Mouse (Mus musculus) Muller cell, postnatal 12 days (primary cell): ENCODE measurements around the gene Elmod1.
"Not testable (repeated sequence)": the region's sequence is repeated elsewhere in the genome, so short reads cannot be mapped to it uniquely, and the experiment has no call there.

Experiments
- DNase-seq: peaks from one replicate; pipeline ENCODE4 v3.0.0-alpha.2; 2015; ENCODE audit errors: inconsistent ontology term

The Elmod1 gene

DNA sequence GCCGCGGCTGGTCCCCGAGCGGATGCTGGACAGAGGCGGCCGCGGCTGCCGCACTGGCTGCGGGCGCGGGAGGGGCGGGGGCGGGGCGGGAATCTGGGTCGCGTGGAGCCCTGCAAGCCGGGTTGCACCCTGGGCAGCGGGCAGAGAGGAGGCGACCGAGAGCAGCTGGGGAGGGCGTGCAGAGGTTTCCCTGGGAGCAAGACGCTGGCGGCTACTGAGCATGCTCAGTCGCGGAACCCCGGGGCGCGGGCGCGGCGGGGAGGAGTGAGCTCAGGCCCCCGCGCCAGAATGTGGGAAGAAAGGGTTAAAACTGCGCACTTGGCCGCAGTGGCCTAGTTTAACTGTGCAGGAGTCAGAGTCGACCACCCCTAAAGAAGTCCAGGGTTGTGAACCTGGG is at the start of gene Elmod1:
Elmod1 (minus strand) TSS at position 180 of the 397 bp plus-strand sequence.
- peak; percentile 83 for DNase-seq

DNA sequence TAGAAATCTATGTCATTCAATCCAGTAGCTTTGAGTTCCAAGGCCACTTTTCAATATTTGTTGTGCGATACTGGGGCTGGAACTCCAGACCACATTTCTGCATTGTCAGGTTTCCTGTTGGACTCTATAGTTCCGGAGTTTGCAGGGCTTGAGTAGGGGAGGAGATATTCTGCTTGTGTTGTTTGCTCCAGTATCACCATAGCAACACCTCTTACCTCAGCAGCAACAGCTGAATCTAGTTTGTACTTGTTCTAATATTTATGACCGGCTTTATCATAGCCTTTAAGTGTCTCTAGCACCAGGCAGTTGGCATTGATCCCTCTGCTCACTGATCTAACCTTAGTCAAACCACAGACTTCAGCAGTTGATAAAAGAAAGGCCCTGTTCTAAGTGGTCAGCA is 47.7 kb upstream of the Elmod1 start:
- DNase-seq: no peak

DNA sequence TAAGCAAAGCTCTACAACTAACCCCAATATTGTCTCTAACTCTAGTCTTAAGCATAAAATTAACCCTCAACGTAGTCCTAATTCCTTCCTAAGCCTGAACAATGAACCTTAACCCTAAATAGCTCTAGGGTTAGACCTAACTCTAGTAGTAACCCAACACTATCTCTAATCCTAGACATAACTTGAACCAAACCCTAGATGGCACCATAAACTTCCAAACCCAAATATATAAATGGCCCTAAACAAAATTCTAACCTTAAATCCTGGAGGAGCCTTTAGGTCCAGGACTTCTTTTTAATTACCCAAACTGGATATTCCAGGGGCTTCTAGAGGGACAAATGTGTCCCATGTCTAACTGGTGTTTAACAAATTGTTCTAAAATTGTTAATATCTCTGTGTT is 19.4 kb upstream of the Elmod1 start:
- DNase-seq: no peak

DNA sequence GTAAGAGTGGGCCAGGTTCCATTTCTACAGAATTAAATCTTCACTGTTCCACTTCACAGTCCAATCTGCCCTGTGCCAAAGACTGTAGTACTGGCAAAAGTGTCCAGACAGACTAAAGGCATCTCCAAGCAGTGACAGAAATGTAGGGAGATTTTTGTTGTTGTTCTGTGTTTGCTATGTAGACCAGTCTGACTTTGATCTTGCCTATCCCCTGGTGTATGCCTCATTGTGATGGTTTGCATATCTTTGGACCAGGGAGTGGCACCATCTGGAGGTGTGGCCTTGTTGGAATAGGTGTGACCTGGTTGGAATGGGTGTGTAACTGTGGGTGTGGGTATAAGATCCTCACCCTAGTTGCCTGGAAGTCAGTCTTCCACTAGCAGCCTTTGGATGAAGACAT is 17.5 kb upstream of the Elmod1 start:
- not testable (repeated sequence) for DNase-seq

DNA sequence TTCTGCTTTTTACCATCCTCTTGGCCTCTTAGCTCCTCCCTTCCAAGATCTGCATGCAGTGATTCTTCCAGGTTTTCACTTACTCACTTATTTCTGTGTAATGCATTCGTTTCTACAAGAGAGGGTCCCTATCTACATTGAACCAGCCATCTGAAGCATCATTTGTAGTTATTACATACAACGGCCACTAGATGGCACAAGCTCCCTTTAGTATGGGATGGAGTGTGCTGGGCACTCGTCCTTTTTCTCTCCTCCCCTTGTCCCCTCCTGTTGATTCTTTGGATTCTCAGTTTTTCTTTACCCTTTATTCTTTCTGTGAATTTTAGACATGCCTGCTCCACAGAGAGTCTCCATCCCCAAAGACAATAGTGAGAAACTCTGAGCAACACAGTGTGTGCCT is 15.8 kb upstream of the Elmod1 start:
- peak; percentile 42 for DNase-seq

DNA sequence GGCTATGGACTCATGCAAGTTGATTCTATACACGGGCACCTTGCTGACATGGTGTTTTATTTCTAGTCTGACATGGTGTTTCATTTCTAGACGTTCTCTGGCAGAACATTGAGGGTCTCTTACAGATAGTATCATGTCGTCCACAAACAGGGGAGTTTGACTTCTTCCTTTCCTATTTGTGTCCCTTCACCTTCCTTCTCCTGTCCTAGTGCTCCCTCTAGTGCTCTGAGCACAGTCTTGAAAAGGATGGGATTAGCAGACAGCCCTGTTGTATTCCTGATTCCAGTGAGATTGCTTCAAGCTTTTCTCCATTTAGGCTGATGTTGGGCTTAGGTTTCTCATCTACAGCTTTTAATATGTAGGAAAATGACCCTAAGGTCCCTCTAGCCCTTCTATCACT is 11.9 kb upstream of the Elmod1 start:
- DNase-seq: peak; percentile 48

DNA sequence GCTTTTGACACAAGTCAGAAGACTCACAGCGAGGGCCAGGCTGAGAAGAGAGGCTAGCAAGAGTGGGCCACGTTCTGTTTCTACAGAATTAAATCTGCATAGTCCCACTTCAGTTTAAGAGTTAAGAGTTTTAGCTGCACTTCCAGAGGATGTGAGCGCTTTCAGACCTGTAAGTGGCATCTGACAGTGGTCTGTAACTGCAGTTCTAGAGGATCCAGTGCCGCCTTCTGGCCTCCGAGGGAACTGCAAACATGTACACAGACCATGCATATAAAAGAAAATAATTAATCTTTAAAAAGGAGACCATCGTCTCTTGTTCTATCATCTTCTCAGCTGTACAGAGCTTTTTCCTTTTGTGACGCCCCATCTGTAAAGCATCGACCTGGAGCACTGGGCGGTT is 9.8 kb upstream of the Elmod1 start:
- peak; percentile 38 for DNase-seq

DNA sequence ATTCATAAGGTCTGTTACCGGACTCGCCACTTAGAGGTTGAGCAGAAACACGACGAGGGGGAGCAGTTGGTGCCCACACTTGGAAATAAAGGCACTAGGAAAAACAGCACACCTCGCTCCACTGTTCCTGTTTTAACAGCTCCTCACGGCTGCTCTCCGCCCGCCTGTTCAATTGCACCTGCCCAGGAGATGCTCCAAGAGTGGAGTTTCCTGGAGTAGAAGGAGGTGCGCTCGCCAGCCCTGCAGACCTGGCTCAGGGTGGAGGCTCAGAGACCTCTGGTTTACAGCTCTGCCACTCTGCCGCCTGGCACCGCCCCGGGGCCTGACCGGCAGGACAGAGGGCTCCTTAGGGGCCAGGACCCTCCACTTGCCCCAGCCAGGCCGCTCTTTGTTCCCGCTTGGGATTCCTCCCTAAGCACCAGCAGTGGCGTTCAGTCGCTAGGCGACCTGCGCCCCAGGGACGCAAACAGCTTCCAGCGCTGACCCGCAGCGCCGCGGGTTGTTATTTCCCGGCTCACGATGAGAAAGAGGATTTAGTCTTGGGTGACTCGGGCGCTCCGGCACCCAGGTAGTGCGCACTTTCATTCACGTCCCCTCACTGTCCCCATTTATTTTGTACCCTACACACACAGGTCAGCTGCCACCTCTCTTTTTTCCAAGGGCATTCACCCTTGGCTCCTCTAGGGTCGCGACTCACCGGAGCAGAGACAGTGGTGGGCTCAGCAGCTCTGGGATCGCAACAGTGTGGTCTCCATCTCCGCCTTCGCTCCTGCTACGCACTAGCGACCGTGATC is 576 bp downstream of the Elmod1 start:
- peak; percentile 47 for DNase-seq

DNA sequence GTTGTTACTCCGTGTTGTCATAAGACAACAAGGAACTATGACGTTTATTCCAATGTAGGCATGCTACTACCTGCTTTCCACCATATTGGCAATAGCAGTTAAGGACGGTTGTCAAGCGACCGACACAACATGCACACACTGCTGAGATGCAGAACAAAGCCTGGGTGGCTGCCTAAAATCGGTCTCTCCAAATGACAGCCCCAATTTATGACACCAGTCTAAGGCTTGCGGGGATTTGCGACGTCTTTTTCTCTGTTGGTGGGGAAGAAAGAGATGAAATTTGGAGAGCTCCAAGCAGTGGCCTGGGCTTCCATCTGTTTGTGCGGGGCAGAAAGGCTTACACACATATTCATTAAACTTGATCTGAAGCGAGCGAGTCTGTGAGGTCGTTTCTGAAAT is 1.2 kb downstream of the Elmod1 start:
- no peak for DNase-seq

DNA sequence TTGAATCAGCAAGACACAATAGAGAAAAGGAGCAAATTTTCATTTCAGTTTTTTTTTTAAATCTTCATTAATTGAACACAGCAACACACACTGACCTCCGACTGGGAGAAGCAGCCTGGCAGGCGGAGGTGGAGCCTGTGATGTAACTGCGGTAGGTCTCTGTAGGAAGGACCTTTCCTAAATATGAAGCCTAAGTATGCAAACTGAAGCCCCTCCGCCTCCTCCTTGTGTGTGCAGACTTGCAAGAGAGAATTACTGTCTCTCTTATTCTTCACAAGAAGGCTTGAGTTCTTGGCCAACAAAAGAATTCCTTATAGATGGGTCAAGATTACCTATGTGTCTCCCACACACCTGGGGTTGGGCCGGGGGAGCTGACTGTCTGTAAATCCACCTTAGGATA is 1.9 kb downstream of the Elmod1 start:
- no peak for DNase-seq

DNA sequence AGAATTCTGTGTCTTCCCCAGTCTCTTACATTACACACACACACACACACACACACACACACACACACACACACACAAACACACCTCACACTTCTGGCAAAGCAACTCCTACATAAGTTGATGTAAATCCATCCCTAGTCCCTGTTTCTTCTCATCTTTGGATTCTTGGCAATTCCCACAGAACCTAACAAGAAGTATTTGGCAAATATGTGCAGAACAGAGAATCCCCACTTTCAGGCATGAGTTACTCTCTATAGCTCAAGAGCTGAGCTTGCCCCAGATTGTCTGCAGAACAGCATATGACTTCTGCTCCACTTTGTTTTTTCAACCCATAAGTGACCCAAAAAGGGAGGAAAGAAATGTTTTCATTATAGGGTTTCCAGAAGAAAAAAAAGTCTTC is 2.7 kb downstream of the Elmod1 start:
- peak; percentile 35 for DNase-seq

DNA sequence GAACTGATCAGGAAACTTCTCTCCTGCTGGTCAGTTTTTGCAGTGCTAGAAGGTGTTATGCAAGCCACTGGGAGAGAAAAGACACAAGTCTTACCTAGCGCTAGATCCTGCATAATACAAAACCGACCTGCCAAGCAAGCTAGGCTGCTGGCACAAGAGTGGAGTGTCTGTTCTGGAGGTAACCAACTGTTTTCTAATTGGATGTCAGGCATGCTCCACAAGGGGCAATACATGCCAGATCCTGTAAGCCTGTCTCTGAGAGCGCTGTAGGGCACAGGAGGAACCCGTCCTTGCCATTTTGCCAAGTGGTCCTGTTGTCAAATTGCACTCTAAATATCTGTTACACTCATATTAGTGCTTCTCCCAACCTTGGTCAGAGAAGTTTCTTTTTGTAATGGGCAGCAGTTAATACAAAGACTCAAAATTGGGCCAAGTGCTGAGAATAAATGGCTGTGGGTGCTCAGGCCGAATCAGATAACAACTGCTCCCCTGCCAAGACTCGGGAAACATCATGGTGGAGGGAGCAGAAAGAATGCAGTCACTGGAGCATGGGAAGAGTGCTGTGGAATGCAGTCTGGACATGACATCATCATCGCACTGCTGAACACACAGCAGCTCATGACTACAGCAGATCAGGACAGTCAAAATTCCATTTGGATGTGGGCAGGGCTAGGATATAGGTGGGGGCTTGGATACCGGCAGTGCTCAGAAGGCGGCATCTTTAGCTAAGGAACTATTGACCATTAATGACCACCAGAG is 7.3 kb downstream of the Elmod1 start:
- DNase-seq: peak; percentile 93

DNA sequence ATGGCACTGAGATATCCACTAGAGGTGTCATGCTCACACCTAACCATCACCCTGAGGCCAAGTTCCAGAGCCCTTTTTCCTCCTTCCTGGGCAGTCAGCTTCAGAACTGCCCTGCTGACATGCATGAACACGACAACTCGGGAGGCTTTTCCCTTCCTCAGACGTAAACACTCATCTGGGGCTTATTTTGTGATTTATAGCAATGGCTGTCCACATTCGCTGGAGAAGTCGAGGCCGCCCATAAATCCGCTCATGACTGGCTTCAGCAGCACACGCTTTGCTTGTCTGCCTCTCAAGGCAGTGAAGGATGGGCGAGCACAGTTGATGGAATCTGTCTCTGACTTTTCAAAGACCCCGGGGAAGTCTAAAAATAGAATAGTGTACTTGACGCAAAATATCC is 18.1 kb downstream of the Elmod1 start:
- DNase-seq: no peak

DNA sequence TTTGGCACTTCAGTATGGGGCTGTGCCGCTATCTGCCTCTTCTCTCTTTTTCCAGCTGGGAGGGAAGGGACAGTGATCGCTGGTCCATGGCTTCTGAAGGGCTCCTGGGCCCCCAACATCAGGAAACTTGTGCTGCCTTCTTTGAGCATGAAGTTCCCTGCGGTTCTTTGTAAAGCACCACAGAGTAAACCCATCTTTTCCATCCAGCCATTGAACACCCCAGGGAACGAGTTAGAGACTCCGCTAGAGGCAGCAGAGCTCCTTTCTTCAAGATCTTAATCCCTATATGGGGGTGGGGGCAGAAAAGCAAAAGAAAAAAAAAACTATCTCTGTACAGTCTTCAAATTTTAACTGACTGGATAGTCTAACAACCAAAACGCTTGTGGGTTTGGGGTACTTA is 20.2 kb downstream of the Elmod1 start:
- peak; percentile 11 for DNase-seq

DNA sequence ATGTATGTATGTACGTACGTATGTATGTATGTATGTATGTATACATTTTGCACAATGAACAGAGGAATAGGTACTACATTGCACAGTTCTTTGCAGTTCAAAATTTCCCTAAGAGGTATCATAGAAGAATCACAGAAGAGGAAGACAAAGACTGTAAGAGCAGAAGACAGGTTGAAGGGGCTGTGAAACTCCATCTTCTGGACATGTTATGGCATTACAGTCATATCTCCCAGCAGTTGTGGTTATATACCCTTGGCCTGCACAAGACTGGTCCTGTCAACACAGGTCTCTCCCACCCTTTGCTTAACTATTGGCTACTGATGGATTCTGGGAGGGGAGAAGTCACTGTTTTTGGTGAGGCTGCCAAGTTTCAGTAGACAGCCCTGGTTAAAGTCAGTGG is 27.6 kb downstream of the Elmod1 start:
- no peak for DNase-seq

DNA sequence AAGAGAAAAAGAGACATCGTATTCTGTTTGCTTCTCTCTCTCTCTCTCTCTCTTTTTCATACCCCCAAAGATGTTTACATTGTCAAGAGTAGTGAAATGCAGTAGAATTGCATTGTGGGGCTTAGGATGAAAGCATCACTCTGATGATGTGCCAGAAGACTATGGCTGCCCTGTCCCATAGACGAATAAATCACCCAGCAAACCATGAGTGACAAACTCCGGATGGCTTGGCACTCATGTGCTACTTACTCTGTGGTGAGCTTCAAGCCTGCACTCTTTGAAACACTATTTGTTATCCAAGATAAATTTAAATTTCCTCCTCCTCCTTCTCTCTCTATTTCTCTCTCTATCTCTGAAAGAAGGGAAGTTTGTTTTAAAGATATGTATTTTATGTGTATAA is 36.5 kb downstream of the Elmod1 start:
- no peak for DNase-seq

DNA sequence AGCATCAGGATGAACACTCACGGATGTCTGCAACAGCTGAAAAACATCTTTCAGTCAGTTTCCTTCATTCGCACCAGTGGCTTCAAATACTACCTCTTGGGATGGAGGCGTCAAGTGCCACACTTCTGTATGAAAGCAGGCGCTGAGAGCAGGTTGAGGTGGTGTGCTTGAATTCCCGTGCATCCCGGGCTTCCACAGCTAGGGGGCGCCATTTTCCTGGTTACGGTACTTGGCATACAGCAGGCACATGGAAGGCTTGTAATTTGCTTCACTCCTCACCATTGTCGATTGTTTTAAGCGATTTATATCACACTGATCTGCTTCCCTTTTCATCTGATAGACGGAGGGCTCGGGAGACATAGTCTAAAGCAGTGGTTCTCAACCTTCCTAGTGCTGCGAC is 40.9 kb downstream of the Elmod1 start:
- DNase-seq: peak; percentile 72

DNA sequence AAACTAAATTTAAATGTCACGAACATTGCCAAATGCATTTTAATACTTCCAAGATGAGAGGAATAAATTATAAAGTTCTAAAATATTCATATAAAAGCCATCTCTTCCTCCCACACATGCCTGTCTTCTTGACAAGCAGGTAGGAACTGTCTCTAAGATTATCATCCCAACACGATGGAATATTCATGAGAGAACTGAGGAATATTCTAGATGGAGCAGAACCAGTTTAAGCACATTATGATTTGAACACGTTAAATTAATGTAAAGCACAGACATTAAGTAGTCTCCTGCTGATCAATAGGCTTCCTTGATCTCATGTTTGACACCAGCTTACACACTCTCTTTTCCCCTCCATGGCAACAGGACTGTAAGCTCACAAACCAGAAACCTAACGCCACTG is 41.7 kb downstream of the Elmod1 start:
- DNase-seq: no peak

DNA sequence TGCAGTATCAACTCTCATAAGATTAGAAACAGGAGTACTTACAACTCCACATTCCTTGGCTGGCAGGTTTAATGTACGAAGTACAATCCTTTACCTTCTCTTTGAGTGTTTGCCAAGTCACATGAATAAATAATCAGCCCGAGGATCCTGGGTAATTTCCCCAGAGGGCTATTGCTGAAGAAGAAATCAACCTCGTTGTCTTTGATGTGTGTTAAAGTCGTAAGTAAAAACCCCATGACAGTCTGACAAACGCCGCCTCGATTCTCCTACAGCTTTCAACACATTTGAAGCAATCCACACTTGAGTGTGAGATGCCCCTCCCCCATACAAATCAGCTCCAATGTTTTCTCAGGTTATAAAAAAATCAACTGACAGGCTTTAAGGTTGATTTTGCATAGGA is 44.2 kb downstream of the Elmod1 start:
- no peak for DNase-seq

DNA sequence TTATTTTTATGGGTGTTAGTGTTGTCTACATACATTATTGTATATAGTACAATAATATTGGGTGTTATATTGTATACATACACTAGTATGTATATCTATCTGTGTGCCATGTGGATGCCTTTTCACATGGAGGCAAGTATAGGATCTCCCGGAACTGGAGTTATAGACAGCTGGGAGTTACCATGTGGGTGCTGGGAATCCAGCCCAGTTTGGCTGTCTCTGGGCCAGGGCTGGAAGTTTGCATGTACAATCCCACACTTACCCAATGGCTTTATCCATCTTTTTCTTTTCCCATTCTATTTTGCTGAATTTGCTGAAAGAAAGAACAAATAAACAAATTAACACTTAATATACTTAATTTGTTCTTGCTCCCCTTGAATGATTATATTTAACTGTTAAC is 54.0 kb downstream of the Elmod1 start:
- no peak for DNase-seq

DNA sequence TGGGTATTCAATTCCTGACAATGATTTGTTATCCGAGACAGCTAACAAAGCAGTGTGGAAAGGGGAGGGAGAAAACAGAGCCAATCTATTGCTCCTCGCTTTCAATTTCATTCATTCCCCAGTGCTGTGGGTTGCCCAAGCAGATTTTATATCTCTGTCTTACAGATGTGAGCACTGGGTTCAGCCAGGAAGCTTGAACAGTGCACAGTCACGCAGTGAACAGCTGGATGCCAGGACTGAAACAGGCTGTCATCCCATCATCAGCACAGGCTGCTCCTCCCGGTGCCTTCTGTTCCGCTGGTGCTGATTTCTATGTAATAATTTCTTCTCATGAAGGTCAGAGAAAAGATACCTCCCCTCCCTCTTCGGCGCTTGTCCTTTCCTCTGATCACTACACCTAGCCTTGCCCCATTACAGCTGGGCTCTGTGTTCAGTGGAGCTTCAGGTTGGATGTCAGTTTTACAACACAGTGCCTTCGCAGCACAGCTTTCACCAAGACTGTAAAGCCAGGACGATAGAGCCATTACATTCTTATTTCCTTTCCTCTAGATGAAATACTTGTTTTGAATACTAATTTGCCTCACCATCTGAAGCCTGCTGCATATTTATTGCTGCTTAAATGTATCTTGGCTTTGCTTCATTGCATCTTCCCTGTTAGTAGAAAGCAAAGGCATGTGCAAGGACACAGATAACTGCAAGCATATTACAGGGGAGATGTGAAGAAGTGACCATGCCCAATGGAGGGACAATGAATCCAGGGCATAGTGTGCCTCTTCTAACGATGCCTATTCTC is 59.0 kb downstream of the Elmod1 start:
- no peak for DNase-seq

DNA sequence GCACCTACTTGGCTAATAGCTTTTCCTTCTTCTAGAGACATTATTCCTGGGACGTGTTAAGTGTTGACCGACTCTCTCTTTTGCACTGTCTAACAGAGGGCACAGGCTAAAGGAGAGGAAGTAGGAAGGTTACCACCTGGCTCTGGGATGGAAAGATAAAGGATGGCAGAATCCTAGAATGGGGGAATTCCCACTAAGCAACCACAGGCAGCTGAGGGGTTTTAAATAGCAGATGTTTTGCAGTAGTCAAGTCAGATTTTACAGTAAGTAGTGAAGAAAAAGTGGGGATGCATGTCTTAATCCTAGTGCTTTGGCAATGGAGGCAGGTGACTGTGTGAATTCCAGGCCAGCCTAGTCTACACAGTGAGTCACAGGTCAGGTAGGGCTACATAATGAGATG is 64.3 kb downstream of the Elmod1 start:
- DNase-seq: no peak

DNA sequence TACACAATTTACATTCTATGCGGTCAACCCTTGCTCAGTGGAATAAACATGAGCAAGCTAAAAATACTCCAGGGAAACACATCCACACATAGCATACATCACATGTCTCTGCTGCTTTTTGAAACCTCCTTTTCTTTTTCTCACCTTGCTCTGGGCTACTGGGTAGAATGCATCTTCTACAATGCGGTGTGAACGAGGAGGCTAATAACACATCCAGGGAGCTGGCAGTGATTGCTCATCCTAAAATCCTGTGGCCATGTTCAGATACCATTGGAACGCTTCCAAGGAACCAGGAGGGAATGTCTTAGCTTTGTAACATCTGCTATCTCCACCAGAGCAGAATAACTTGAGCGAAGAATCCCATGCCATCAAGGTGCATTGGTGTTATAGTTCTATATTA is 64.8 kb downstream of the Elmod1 start:
- DNase-seq: no peak
